Mouse (Mus musculus) midbrain, embryonic 15.5 days (tissue): Measurements from ENCODE around the gene Fam110c. TPM values are rescaled to one million over a fixed set of nuclear protein-coding genes. Genes with fewer than 3 reads are reported as not detected.

ENCODE experiments used
- ATAC-seq: fragments of 200-750 bp; cut with Nextera tagmentation; replicated peaks from 2 replicates; pipeline ENCODE4 v1.8.0; 2017; ENCODE audit warnings: moderate TSS enrichment
- H3K27ac ChIP-seq: fragments of 300-500 bp; sonication (generic); 2 replicates; pipeline ENCODE4 v1.5.1; 2015; ENCODE audit warnings: mild to moderate bottlenecking, inconsistent platforms
- H3K27me3 ChIP-seq: fragments of 300-500 bp; sonication (generic); replicated peaks from 2 replicates; pipeline ENCODE4 v1.6.1; 2015; ENCODE audit warnings: inconsistent platforms
- H3K36me3 ChIP-seq: fragments of 300-500 bp; sonication (generic); replicated peaks from 2 replicates; pipeline ENCODE4 v1.6.1; 2015; ENCODE audit warnings: inconsistent platforms
- H3K4me1 ChIP-seq: fragments of 300-500 bp; sonication (generic); 2 replicates; pipeline ENCODE4 v1.6.1; 2015; ENCODE audit warnings: inconsistent platforms
- H3K4me2 ChIP-seq: fragments of 300-500 bp; sonication (generic); 2 replicates; pipeline ENCODE4 v1.6.1; 2015; ENCODE audit warnings: inconsistent platforms, mild to moderate bottlenecking, moderate library complexity
- H3K4me3 ChIP-seq: fragments of 300-500 bp; sonication (generic); 2 replicates; pipeline ENCODE4 v1.5.1; 2015; ENCODE audit warnings: mild to moderate bottlenecking, inconsistent platforms
- H3K9ac ChIP-seq: fragments of 300-500 bp; sonication (generic); 2 replicates; pipeline ENCODE4 v1.6.1; 2015; ENCODE audit warnings: mild to moderate bottlenecking, inconsistent platforms
- H3K9me3 ChIP-seq: fragments of 300-500 bp; sonication (generic); 2 replicates; pipeline ENCODE4 v1.6.1; 2016; ENCODE audit warnings: inconsistent platforms
- WGBS: fragments of 180-500 bp; shearing (Covaris S2); methylation state at CpG from one replicate; pipeline ENCODE4 v1.1.7; 2015; ENCODE audit warnings: mixed read lengths; 5-methylcytosine and 5-hydroxymethylcytosine counted together
- polyA plus RNA-seq: library from polyadenylated mRNA; unstranded; fragments of >200 nt; fragmentation: Nextera tagmentation; extraction: Ambion mirVana; gene quantifications from 2 replicates; pipeline ENCODE4 v1.2.1, GENCODE M21; 2015

Fam110c gene
- polyA plus RNA-seq, 1 experiment from 2014 or later = 0.06 TPM

DNA sequence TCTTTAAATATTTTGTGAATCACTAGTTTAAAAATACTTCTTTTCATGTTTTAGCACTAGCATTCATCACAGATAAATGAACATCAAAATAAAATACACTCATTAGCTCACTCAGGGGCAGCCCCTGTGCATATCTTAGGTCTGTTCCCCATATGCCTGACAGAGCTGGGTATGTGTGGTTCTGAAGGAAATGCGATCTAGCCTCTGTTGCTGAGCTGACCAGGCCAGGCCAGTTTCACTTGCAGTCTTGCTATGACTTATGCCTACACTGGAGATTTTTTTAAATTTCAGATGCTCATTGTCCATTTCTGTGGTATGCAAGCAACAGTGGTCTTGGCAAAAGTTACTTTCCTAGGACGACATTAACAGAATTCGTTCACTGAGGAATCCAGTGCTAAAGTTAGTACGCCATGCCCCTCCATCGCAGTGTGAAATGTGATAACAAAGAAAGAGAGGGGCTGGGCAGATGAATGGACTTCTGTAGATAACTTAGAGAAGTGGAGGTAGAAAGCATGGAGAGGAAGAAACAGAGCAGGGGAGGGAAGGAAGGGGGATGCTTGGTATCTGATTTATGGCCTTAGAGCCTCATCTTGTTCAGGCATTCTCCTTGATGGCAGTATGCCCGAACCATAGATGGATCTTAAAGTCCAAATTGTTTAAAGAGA lies 7.4 kb downstream of the Fam110c start:
- ATAC-seq = no peak
- H3K4me1 ChIP-seq = no peaks in the 10 kb centered on the region

DNA sequence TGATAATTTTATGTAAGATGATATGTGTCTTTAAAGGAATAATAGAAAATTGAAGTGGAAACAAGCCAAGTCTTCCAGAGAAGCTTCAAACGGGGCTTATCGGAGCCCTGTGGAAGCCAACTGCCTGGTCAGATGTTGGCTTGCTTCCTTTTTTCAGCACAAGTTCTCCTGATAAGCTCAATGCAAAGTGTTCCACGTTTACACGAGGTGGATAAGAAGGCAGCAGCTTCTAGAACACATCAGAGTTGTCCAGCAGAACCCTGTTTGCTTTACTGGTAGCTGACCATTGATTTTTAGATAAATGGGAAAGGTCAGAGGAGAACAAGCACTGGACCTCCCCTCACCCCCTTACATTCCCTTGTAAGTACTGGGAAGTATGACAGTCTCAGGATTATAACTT lies 9.3 kb downstream of the Fam110c start:
- H3K4me3 ChIP-seq = no peak overlapping the region
- WGBS = 82% methylated on average over 4 of the region's 4 CpGs
- H3K9me3 ChIP-seq = no peaks in the 10 kb centered on the region
- no peak overlapping the region for H3K27ac ChIP-seq
- H3K27me3 ChIP-seq = no peaks in the 10 kb centered on the region
- no peak overlapping the region for H3K4me2 ChIP-seq
- no peak for ATAC-seq
- H3K4me1 ChIP-seq = no peaks in the 10 kb centered on the region
- no peak overlapping the region for H3K9ac ChIP-seq
- no peaks in the 10 kb centered on the region for H3K36me3 ChIP-seq

More for the DNA sequence above, 7.4 kb downstream of the Fam110c start:
- Histone ChIP-seq H3K9ac (no peak overlapping the region), H3K27ac (no peak overlapping the region), H3K27me3 (peaks cover 7% of the 10 kb centered on the region), H3K4me2 (no peak overlapping the region), H3K4me3 (no peak overlapping the region), H3K36me3 (no peaks in the 10 kb centered on the region), H3K9me3 (no peaks in the 10 kb centered on the region)
- 89% methylated on average over 6 of the region's 6 CpGs for WGBS

DNA sequence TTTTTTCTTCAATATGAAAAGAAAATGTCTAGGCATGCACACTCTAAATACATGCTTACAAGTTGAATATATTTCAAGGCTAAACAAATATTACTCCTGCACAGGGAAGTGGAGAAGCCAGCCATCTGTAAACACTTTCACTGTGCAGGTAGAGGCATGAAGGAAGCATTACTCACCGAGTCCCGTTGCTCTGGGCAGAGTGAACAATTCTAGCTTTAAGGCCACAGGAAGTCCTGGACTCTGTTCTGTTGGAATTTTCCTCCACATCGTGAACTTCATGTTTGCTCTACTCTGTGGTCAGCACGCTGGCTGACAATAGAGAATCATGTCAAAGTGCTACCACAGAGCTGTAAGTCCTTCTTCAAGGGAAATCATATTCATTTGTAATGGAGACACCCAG lies 9.7 kb downstream of the Fam110c start:
- Histone ChIP-seq H3K9me3 (no peaks in the 10 kb centered on the region), H3K4me1 (no peaks in the 10 kb centered on the region), H3K4me3 (no peak overlapping the region), H3K27ac (no peak overlapping the region), H3K36me3 (no peaks in the 10 kb centered on the region), H3K27me3 (no peaks in the 10 kb centered on the region), H3K4me2 (no peak overlapping the region), H3K9ac (no peak overlapping the region)
- 85% methylated on average over 4 of the region's 4 CpGs for WGBS
- ATAC-seq = no peak

DNA sequence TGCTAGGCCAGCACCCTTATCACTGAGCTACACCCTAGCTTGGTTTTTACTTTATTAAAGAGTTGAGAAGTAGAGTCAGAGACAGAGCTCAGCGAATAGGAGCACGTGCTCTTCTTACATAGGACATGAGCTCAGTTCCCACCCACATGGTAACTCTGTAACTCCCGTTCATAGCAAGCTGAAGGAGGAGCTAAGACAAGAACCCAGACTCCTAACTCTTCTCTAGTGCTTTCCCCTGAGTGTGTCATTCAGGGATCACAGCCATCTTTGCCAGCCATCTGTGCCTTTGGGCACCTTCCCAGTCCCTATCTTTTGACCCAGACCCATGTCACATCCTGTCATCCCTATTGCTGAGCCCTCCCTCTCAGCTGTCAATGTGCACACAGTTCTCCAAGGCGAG lies 13.4 kb downstream of the Fam110c start:
- H3K4me1 ChIP-seq = no peaks in the 10 kb centered on the region
- H3K27me3 ChIP-seq = no peaks in the 10 kb centered on the region
- no peak overlapping the region for H3K4me3 ChIP-seq
- no peak overlapping the region for H3K27ac ChIP-seq
- no peak overlapping the region for H3K9ac ChIP-seq
- no peaks in the 10 kb centered on the region for H3K9me3 ChIP-seq
- H3K36me3 ChIP-seq = no peaks in the 10 kb centered on the region
- H3K4me2 ChIP-seq = no peak overlapping the region
- WGBS = 83% methylated on average over 4 of the region's 4 CpGs
- no peak for ATAC-seq

DNA sequence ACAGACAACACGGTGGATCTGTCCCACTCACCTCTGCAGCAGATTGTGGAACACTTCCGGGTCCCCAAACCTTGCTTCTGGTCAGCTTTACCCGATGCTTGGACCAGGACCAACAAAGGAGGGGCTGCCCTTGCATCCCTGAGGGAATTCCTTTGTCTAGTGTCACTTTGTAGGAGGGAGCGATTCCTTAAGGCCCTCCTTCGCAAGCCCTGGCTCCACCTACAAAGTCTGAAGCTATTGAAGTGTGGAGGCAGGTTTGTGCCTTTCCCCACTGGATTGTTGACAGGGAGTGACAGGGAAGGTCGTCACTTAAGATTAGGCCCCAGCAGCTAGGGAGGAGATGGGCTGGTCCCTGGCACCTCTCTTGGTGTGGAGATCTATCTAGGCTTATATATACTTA lies 16.7 kb downstream of the Fam110c start:
- WGBS = 16% methylated on average over 6 of the region's 6 CpGs
- Histone ChIP-seq H3K4me1 (no peaks in the 10 kb centered on the region), H3K9me3 (no peaks in the 10 kb centered on the region), H3K27ac (no peak overlapping the region), H3K36me3 (no peaks in the 10 kb centered on the region), H3K9ac (no peak overlapping the region), H3K4me2 (no peak overlapping the region), H3K4me3 (no peak overlapping the region), H3K27me3 (no peaks in the 10 kb centered on the region)
- ATAC-seq = no peak

DNA sequence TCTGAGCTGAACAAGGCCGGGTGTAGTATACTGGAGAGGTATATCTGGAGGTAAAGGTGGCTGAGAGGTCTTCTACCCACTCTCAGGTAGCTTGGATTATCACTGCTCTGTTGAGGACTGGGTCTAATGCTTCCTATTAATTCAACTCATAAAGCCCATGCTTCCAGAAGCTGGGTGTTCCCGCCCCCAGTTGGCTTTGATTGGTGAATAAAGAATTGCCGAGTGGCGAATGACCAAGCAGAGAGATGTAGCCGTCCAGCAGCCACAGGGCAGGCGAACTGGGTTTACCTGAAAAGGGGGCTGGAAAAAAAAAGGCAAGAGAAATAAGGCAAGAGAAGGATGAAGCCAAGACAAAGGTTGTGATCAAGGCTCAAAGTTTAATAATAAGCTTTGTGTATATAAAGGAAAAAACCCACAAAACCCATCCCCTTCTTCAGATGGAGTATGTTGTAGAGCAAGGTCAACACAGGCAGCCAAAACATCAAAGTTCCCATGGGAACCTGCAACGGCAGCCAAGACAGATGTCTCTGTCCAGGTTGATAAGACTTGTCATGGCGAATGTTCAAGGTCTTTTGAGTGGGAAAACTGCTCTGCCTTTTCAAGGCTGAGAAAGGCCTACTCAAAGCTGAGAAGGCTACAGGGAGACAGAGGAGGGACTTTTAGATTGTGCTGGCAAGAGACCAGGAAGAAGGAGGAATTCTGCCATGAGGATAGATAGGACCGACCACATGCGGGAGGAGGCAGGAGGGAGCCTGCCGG lies 17.4 kb downstream of the Fam110c start:
- Histone ChIP-seq H3K4me3 (no peak overlapping the region), H3K27me3 (no peaks in the 10 kb centered on the region), H3K4me2 (no peak overlapping the region), H3K27ac (no peak overlapping the region), H3K36me3 (no peaks in the 10 kb centered on the region), H3K4me1 (no peaks in the 10 kb centered on the region), H3K9me3 (no peaks in the 10 kb centered on the region), H3K9ac (no peak overlapping the region)
- ATAC-seq = no peak
- WGBS = 81% methylated on average over 11 of the region's 11 CpGs

DNA sequence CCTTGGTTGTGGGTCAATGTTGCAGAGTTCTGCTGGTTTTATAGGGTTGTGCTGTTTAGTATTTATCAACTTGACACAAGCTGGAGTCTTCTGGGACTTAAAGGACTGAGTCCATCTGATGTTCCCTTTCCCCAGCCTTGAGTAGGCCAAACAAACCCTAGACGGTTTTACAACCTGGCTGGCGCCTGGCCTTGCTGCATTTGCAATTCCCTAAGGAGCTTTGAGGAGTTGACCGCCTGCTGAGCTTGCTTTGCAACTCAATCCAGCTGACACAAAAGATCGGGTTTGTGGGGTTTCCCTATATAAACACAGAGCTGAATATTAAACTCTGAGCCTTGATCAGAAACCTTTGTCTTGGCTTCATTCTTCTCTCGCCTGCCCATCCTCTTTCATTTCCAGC lies 18.8 kb downstream of the Fam110c start:
- 14% methylated on average over 5 of the region's 5 CpGs for WGBS
- no peak for ATAC-seq
- no peaks in the 10 kb centered on the region for H3K27me3 ChIP-seq

DNA sequence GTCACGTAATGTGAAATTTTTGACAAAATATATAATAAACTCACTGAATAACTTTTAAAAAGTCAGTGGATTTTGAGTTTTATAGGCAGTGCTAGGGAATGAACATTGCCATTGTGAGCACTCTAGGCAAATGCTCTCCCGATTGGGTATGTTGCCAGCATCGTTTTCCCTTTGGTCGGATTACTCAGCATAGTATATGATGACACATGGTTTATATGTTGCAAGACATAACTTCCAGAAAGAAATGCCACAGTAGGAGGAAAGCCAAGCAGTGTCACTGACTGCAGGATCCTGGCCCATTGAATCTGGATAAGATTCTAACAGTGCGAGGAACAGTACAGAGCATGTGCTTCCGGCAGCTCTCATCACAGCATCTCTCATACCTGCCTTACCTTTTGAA lies 23.5 kb downstream of the Fam110c start:
- Histone ChIP-seq H3K4me3 (no peak overlapping the region), H3K4me2 (no peak overlapping the region), H3K36me3 (no peaks in the 10 kb centered on the region), H3K4me1 (no peaks in the 10 kb centered on the region), H3K27me3 (no peaks in the 10 kb centered on the region), H3K9ac (no peak overlapping the region), H3K9me3 (no peaks in the 10 kb centered on the region), H3K27ac (no peak overlapping the region)
- WGBS = 91% methylated on average over 6 of the region's 6 CpGs
- no peak for ATAC-seq

More for the DNA sequence above, 18.8 kb downstream of the Fam110c start:
- H3K4me1 ChIP-seq = no peaks in the 10 kb centered on the region
- H3K9ac ChIP-seq = no peak overlapping the region
- H3K4me2 ChIP-seq = no peak overlapping the region
- no peak overlapping the region for H3K4me3 ChIP-seq
- H3K36me3 ChIP-seq = no peaks in the 10 kb centered on the region
- no peak overlapping the region for H3K27ac ChIP-seq
- H3K9me3 ChIP-seq = no peaks in the 10 kb centered on the region

DNA sequence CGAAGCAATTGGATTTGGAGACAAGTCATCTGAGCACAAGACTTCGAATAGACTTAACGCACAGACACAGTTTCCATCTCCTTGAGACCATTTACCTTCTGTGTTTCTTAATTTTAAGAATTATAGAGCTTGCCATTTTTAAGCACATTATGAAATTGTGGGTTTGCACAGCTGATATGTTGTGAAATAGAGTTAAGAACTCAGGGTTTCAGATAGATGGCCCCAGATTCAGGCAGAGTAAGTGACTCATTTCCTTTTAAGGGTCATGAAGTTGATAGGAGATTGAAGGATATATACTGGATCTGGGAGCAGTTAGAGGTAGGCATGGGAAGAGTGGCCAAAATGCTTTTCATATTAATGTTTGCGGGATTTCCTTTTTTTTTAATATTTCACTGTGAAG lies 27.5 kb downstream of the Fam110c start:
- no peak for ATAC-seq
- Histone ChIP-seq H3K4me2 (no peak overlapping the region), H3K4me3 (no peak overlapping the region), H3K9me3 (no peaks in the 10 kb centered on the region), H3K27ac (no peak overlapping the region), H3K4me1 (no peaks in the 10 kb centered on the region), H3K27me3 (no peaks in the 10 kb centered on the region), H3K9ac (no peak overlapping the region), H3K36me3 (no peaks in the 10 kb centered on the region)
- 94% methylated on average over 4 of the region's 4 CpGs for WGBS

DNA sequence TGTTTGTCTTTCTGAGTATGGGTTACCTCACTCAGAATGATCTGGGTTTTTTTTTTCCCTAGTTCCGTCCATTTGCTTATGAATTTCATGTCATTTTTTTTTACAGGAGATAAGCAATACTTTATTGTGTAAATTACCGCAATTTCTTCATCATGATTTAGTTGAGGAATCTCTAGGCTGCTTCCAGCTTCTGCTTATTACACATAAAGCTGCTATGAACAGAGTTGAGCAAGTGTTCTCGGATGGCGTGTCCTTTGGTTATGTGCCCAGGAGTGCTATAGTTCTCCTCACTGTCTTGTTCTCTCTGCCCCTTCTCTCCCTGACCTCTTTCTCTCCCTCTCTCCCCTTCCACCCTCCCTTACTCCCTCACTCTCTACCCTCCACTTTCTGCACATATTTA lies 28.2 kb downstream of the Fam110c start:
- WGBS = 92% methylated on average over 4 of the region's 4 CpGs
- no peaks in the 10 kb centered on the region for H3K4me1 ChIP-seq
- no peak overlapping the region for H3K27ac ChIP-seq
- H3K4me2 ChIP-seq = no peak overlapping the region
- no peaks in the 10 kb centered on the region for H3K36me3 ChIP-seq
- no peaks in the 10 kb centered on the region for H3K27me3 ChIP-seq
- H3K9me3 ChIP-seq = no peaks in the 10 kb centered on the region
- no peak overlapping the region for H3K9ac ChIP-seq
- no peak for ATAC-seq
- no peak overlapping the region for H3K4me3 ChIP-seq

DNA sequence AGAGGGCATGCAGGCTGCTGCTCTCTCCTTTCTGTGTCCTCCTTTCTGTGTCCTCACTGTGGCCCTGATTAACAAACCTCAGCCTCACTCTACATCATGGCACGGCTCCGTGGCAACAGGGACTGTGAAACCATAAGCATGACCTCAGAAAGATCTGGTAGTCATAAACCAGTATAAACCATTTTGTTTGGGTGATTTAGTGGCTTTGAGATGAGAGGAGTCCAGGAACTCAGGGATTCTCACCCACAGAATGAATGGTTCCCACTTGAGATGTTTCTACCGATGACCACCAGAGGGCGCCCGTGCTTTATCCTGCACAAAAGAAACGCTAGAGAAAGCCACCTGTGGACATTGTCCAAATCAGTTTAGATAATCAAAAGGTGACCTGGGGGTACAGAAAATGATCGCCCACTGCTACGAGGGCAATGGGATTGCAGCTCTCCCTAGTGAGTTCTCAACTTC lies 42.4 kb downstream of the Fam110c start:
- 13% methylated on average over 8 of the region's 8 CpGs for WGBS
- peak; percentile 50; the same call in 1 of the 2 replicates for ATAC-seq
- no peak overlapping the region for H3K4me2 ChIP-seq

DNA sequence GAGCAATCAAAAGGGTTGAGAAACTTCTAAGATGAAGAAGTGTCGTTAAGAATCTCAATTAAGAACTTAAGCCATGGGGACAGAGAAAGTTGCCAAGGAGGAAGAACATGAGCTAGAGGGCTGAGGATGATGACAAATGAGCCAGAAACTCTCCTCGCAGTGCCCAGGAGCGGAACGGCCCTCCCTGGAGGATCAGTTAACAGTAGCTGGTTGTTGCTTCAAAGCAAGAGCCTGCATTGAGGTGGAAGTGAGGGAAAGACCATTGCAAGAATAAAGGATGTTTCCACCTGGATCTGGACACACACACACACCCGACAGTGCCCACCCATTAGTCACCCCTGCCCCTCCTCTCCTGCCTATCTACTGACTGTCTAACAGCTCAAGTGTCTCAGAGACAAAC lies 46.9 kb downstream of the Fam110c start:
- no peaks in the 10 kb centered on the region for H3K27me3 ChIP-seq
- ATAC-seq = no peak
- H3K4me3 ChIP-seq = no peak overlapping the region
- H3K9me3 ChIP-seq = no peaks in the 10 kb centered on the region
- H3K4me2 ChIP-seq = no peak overlapping the region
- H3K4me1 ChIP-seq = no peaks in the 10 kb centered on the region
- H3K27ac ChIP-seq = no peak overlapping the region
- no peak overlapping the region for H3K9ac ChIP-seq
- WGBS = 85% methylated on average over 5 of the region's 5 CpGs
- no peaks in the 10 kb centered on the region for H3K36me3 ChIP-seq

More for the DNA sequence above, 42.4 kb downstream of the Fam110c start:
- no peak overlapping the region for H3K9ac ChIP-seq
- no peaks in the 10 kb centered on the region for H3K9me3 ChIP-seq
- H3K27me3 ChIP-seq = no peaks in the 10 kb centered on the region
- H3K4me3 ChIP-seq = no peak overlapping the region
- no peaks in the 10 kb centered on the region for H3K36me3 ChIP-seq
- H3K4me1 ChIP-seq = no peaks in the 10 kb centered on the region
- H3K27ac ChIP-seq = no peak overlapping the region
